Mouse (Mus musculus) heart, adult 2 months (tissue): ENCODE measurements around the gene Rcan1. TPM values are rescaled to one million over a fixed set of nuclear protein-coding genes. Genes with fewer than 3 reads are reported as not detected.

Experiments
- DNase-seq, 2 experiments: peaks; one replicate each; pipeline ENCODE4 v3.0.0; 2021
- H3K27ac ChIP-seq: fragments of 200-600 bp; 2 replicates; pipeline ENCODE4 v1.8.1; 2022
- H3K27me3 ChIP-seq: fragments of 200-500 bp; 2 replicates; pipeline ENCODE4 v1.6.1; 2012; ENCODE audit warnings: mild to moderate bottlenecking, low read length, inconsistent platforms, mixed read lengths; ENCODE audit not compliant: control insufficient read depth, insufficient read depth
- H3K36me3 ChIP-seq: fragments of 200-500 bp; 2 replicates; pipeline ENCODE4 v1.6.1; 2012; ENCODE audit warnings: low read length, inconsistent platforms; ENCODE audit not compliant: control insufficient read depth, insufficient read depth
- H3K4me1 ChIP-seq: fragments of 200-500 bp; 2 replicates; pipeline ENCODE4 v1.6.1; 2011; ENCODE audit warnings: low read length; ENCODE audit not compliant: control insufficient read depth, insufficient read depth
- H3K4me3 ChIP-seq: fragments of 200-600 bp; 2 replicates; pipeline ENCODE4 v1.8.1; 2022
- H3K79me2 ChIP-seq: fragments of 200-500 bp; replicated peaks from 2 replicates; pipeline ENCODE4 v1.6.1; 2012; ENCODE audit warnings: mild to moderate bottlenecking, inconsistent platforms, low read length, moderate library complexity, mixed read lengths; ENCODE audit not compliant: control insufficient read depth, insufficient read depth
- H3K9ac ChIP-seq: fragments of 200-500 bp; 2 replicates; pipeline ENCODE4 v1.6.1; 2012; ENCODE audit warnings: low read depth, mild to moderate bottlenecking, control low read depth, inconsistent platforms, low read length, mixed read lengths
- CTCF ChIP-seq: fragments of 200-600 bp; IDR thresholded peaks from 2 replicates; pipeline ENCODE4 v1.8.1; 2022; ENCODE audit warnings: antibody characterized with exemption, mild to moderate bottlenecking, moderate library complexity
- EP300 ChIP-seq: fragments of 200-500 bp; IDR thresholded peaks from 2 replicates; pipeline ENCODE4 v1.6.1; 2011; ENCODE audit warnings: low read depth, low read length, control low read depth; ENCODE audit not compliant: insufficient read depth
- POLR2A ChIP-seq: fragments of 200-500 bp; IDR thresholded peaks from 2 replicates; pipeline ENCODE4 v1.6.1; 2011; ENCODE audit warnings: mild to moderate bottlenecking, low read depth, low read length, control low read depth; ENCODE audit not compliant: insufficient read depth
- whole genome bisulfite sequencing: fragments of 180-500 bp; shearing (Covaris S2); methylation state at CpG from one replicate; pipeline ENCODE4 v1.1.7; 2018; 5-methylcytosine and 5-hydroxymethylcytosine counted together
- intact Hi-C: fragments of 180-260 bp; cut with DNase I; formaldehyde crosslinking; loops from one replicate; pipeline ENCODE4 v1.15.1; 2025
- polyA plus RNA-seq: library from polyadenylated mRNA; depleted of rRNA; stranded (reverse); fragments of >200 nt; gene quantifications from 2 replicates; pipeline ENCODE4 v1.2.3, GENCODE M21; 2012
- total RNA-seq, 2 experiments: library from RNA; stranded (reverse); gene quantifications; 2 replicates each; pipeline ENCODE4 v1.2.3; 2021

Rcan1 gene
- total and polyA plus RNA-seq, 3 experiments: 40.7 to 112 (median 63.0) TPM

DNA sequence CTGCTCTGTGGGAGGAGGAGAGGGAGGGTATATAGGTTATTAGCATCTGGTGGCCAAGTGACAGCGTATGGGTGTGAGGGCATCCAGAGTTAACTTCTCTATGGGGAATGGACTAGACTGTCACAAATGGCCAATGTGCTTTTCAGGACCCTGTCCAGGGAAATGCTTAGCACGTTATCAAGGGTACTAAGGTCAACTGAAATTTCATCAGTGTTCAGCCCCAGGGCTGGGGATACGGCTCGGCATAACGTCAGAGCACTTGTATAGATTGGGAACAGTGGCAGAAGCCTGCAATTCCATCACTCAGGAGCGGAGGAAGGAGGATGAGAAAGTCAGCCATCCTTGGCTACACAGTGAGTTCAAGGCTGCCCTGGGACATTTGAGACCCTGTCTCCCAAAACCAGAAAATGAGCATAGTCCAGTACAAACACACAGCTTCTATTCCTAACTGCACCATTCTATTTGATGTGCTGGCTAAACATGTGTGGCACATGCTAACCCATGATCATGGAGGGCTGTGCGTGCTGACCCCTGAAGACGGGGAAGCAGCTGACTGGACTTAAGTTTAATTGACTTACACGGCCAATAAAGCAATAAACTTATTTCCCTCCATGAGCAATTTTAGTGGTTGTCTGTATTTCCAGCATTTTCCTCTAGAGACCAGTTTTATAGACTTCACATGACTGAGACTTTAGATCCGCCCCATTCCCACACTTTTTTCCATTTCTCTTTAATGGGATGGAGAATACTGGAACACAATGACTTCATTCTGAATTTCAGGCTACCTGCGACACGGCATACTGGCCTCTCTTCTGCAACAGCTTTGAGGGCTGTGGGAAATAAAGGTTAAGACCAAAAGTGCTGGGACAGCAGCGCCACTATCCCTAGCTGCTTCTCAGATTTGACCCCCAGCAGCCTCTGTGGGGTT is 48.0 kb downstream of the Rcan1 start:
- intact Hi-C loops: no loop called here
- peak overlapping the region; percentile 28 for H3K27ac ChIP-seq
- DNase-seq: no peak
- H3K27me3 ChIP-seq: no peaks in the 10 kb centered on the region
- peaks cover 2% of the 10 kb centered on the region; the same call in 1 of the 2 replicates for H3K79me2 ChIP-seq
- WGBS: 84% methylated on average over 13 of the region's 13 CpGs
- H3K36me3 ChIP-seq: no peaks in the 10 kb centered on the region
- peaks cover 11% of the 10 kb centered on the region for H3K4me1 ChIP-seq
- no peak overlapping the region for H3K9ac ChIP-seq
- TF ChIP-seq EP300: no peak
- no peak for TF ChIP-seq POLR2A
- no peak for TF ChIP-seq CTCF
- H3K4me3 ChIP-seq: no peak overlapping the region

DNA sequence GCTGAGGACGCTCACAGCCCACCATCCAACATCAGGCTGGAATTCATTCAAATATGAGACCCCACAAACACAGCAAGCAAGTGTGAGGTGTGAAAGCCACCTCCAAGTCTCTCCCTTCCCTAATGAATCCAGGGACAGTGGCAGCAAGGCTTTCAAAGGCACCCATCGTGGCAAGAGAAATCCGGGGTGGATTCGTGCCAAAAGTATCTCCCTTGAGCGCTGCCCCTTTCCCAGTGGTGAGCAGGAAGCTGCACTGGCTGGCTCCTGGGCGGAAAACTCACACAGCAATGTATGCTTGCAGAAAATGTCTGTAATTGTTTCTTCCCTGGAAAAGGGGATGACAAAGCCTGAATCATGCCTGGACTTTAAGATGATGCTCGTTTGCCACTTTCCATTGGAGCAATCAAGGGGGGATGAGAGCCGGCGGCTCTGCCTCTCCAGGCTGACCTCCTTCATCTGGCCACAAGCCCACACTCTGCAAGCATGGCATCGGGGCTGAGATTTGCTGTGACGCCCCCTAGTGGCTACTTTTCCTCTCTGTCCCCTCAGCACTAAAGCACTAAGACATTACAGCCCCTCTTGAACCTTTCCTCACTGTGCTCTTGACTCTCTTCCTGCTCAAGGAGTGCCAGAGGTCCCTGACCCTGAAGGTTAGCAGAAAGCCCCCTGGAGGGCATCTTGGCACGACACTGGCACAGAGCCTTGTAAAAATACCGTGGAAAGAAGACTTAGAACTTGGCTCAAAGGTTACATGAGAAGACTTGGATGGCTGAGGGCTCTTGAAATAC is 49.3 kb downstream of the Rcan1 start:
- no peak for DNase-seq
- WGBS: 37% methylated on average over 13 of the region's 13 CpGs
- H3K36me3 ChIP-seq: no peaks in the 10 kb centered on the region
- peaks cover 2% of the 10 kb centered on the region; the same call in 1 of the 2 replicates for H3K79me2 ChIP-seq
- intact Hi-C loops: no loop called here
- TF ChIP-seq EP300: no peak
- peak; percentile 50 for TF ChIP-seq CTCF
- H3K27me3 ChIP-seq: no peaks in the 10 kb centered on the region
- no peak overlapping the region for H3K9ac ChIP-seq
- no peak overlapping the region for H3K4me3 ChIP-seq
- peaks cover 9% of the 10 kb centered on the region for H3K4me1 ChIP-seq
- H3K27ac ChIP-seq: no peak overlapping the region

DNA sequence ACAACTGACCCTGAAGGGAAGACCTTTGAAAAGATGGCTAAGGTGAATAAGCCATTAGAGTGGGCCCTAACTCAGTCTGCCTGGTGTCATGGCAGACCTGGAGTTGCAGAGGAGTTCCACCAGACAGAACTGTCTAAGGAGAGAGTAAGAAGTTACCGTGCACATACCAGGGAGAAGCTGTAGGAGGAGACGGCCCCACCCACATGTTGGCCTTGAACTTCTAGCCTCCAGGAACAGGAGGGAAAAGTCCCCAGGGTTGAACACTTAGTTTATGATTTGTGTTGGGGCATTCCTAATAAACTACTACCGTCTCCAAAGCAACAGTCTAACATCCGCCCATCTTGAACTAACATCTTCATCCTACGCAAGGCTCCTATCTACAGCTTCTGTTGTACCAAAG is 50.0 kb downstream of the Rcan1 start:
- 84% methylated on average over 5 of the region's 5 CpGs for WGBS
- TF ChIP-seq CTCF: no peak
- TF ChIP-seq EP300: no peak
- TF ChIP-seq POLR2A: no peak
- H3K27me3 ChIP-seq: no peaks in the 10 kb centered on the region
- no peak overlapping the region for H3K9ac ChIP-seq
- no peaks in the 10 kb centered on the region for H3K36me3 ChIP-seq
- intact Hi-C loops: no loop called here
- no peaks in the 10 kb centered on the region; the same call in 1 of the 2 replicates for H3K79me2 ChIP-seq
- no peak overlapping the region for H3K4me3 ChIP-seq
- DNase-seq: no peak
- no peak overlapping the region for H3K27ac ChIP-seq
- peaks cover 13% of the 10 kb centered on the region for H3K4me1 ChIP-seq

DNA sequence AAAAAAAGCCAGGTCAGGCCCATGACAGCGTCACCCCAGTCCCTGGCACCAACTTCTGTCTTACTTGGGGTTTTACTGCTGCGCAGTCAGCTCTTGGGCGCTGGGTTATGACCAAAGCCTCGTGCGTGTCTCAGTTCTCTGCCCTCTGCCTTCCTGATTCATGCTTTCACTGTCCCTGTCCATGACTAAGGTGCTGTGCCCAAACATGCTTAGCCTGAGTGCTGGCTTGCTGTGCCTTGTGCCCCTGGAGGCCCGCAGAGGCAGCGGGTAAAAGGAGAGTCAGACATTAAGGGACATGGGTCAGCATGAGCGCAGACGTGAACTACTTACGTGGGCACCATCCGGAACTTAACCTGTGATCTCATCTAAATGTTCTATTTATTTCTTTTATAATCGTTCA is 51.6 kb downstream of the Rcan1 start:
- Histone ChIP-seq H3K79me2 (no peaks in the 10 kb centered on the region; the same call in 1 of the 2 replicates), H3K27ac (no peak overlapping the region), H3K4me1 (peaks cover 18% of the 10 kb centered on the region), H3K27me3 (no peaks in the 10 kb centered on the region), H3K4me3 (no peak overlapping the region), H3K36me3 (no peaks in the 10 kb centered on the region), H3K9ac (no peak overlapping the region)
- 95% methylated on average over 12 of the region's 12 CpGs for WGBS
- DNase-seq: no peak
- TF ChIP-seq EP300 (no peak), CTCF (no peak), POLR2A (no peak)
- intact Hi-C loops: loop anchor here (10.0 kb wide), 1 partner anchor 1604 kb away; the partner anchor contains the start of gene Urb1

DNA sequence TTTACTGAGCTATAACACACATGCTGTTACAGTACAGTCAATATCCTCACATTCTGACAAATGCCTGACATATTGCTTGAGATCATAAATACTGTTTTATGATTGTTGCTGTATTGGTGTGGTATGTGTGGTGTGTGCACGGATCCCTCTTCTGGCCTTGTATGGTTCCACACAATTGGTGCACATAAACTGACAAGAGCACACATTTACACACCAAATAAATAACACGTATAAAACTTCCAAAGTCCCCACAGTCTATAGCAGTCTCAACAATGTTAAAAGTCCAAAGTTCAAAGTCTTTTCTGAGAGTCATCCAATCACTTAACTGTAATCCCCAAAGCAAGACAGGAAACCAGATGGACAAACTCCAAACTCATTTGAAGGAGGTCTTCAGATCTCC is 53.4 kb downstream of the Rcan1 start:
- no peak overlapping the region for H3K4me3 ChIP-seq
- H3K27me3 ChIP-seq: no peaks in the 10 kb centered on the region
- no peak for DNase-seq
- no peak overlapping the region for H3K27ac ChIP-seq
- no peaks in the 10 kb centered on the region for H3K36me3 ChIP-seq
- WGBS: 89% methylated on average over 2 of the region's 2 CpGs
- H3K79me2 ChIP-seq: no peaks in the 10 kb centered on the region; the same call in 1 of the 2 replicates
- H3K9ac ChIP-seq: no peak overlapping the region
- TF ChIP-seq POLR2A: no peak
- no peak for TF ChIP-seq CTCF
- no peak for TF ChIP-seq EP300
- H3K4me1 ChIP-seq: peaks cover 23% of the 10 kb centered on the region
- intact Hi-C loops: loop anchor here (2.0 to 10.0 kb wide), 2 partner anchors 14 to 1602 kb away; partner anchors contain the start of gene Urb1
